Mouse (Mus musculus) naive thymus-derived CD4-positive, alpha-beta T cell, adult 5 months (primary cell): ENCODE measurements around the gene Meig1. TPM values are rescaled to one million over a fixed set of nuclear protein-coding genes. Genes with fewer than 3 reads are reported as not detected.

Experiments used
- polyA plus RNA-seq: library from polyadenylated mRNA; unstranded; fragments of 100-300 nt; shearing (Covaris generic); gene quantifications from one replicate; pipeline ENCODE4 v1.2.1, GENCODE M21; 2017

The Meig1 gene
- polyA plus RNA-seq, result not detected

DNA sequence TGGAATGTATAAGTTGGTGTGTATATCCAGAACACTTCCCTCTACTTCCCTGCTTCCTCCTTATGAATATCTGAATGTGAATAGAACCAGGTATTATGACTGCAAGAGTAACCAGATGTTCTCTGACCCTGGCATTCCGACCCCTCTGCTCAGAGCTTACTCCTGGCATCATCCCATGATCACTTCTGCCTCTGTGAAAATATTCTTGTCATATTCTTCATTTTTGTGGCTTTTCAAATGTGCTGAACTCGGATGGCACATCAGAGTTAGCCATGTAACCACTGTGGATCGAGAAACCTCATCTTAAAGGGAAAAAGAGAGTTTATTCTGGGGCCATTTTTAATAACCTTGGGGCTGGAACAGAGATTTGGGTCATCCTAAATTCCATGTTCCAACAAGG, at the start of gene Meig1:
Meig1 (minus strand) TSS at position 101 of the 400 bp plus-strand sequence.

DNA sequence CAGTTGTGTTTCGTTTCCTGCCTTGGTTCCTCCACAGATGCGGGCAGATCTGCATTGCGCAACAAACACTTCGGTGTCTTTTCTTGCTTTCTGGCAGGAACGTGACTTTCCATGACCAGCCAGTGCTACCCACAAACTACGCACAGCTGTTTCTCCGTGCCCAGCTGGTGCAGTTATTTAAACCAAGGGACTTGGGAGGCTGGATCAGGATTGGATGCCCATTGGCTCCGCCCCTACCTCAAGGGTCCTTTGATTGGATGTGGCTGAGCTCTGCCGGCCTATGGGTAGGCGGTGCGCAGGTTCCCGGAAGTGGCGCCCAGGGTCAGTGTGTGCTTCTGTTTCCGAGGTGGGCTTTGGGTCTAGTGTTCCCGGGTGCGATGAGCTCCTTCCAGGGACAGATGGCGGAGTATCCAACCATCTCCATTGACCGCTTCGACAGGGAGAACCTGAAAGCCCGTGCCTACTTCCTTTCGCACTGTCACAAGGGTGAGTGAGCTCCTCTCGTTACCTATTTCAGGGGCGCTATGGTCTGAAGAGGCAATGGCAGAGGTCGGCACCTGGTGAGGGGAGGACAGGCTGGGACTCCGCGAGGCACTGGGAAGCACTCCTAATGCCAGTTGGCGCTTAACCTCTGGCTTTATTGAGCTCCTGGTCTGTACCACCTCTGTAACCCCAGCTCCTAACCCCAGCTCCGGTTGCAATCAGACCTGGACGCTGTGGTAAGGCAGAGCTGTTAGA, 1.6 kb upstream of the Meig1 start, which contains the start of gene Dclre1c:
Dclre1c (plus strand) TSS at position 291 of the 738 bp plus-strand sequence.

DNA sequence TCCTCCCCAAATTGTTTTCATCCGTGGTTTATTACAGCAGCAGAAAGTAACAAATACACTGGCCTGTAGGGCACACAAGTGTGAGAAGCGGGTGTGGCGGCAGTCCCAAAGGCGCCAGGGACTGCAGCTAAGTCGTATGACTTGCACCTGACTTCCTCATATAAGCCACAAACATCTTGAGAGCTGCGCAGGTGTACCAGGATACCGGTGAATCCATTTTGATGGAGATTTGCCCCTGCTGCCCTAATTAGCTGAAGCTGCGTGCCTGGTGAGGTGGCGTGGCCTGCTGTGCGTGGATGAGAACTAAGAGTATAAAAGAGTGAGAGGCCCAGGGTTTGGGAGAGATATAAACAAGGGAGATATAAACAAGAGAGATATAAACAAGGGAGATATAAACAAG, 25.3 kb downstream of the Meig1 start, which contains the start of gene Olah:
Olah (minus strand) TSS at position 101 of the 400 bp plus-strand sequence.

Other genes with a start within 250 kb of the Meig1 start
- 28.0 TPM for gene Nmt2, start 138.4 kb downstream of the Meig1 start, polyA plus RNA-seq
- gene Rpp38, start 90.0 kb downstream of the Meig1 start, polyA plus RNA-seq, result 15.3 TPM
- not detected for gene Acbd7, start 86.5 kb downstream of the Meig1 start, polyA plus RNA-seq
- not detected for gene Olah, start 25.4 kb downstream of the Meig1 start, polyA plus RNA-seq
- gene Dclre1c, start 1.5 kb upstream of the Meig1 start, polyA plus RNA-seq, result 21.5 TPM
- gene Suv39h2, start 52.4 kb upstream of the Meig1 start, polyA plus RNA-seq, result 6.2 TPM
- 6.5 TPM for gene Gm45902, start 90.1 kb upstream of the Meig1 start, polyA plus RNA-seq
- gene Hspa14, start 90.2 kb upstream of the Meig1 start, polyA plus RNA-seq, result 92.5 TPM
- gene Cdnf, start 90.4 kb upstream of the Meig1 start, polyA plus RNA-seq, result 1.1 TPM
- gene Fam107b, start 147.8 kb upstream of the Meig1 start, polyA plus RNA-seq, result 661 TPM